Mouse (Mus musculus) myocyte (in vitro differentiated cells): ENCODE results near the gene En2. TPM values are rescaled to one million over a fixed set of nuclear protein-coding genes. Genes with fewer than 3 reads are reported as not detected.

Experiments
- H3K27me3 ChIP-seq: one replicate; pipeline ENCODE4 v1.6.1; 2011; ENCODE audit not compliant: control insufficient read depth, insufficient read depth, insufficient read length
- H3K36me3 ChIP-seq: one replicate; pipeline ENCODE4 v1.6.1; 2011; ENCODE audit not compliant: control insufficient read depth, insufficient read depth
- H3K4me2 ChIP-seq: one replicate; pipeline ENCODE4 v1.6.1; 2011; ENCODE audit warnings: low read depth, control low read depth
- H3K4me3 ChIP-seq: one replicate; pipeline ENCODE4 v1.5.1; 2011; ENCODE audit warnings: mild to moderate bottlenecking, control low read depth, moderate library complexity
- H3K79me2 ChIP-seq: one replicate; pipeline ENCODE4 v1.6.1; 2011; ENCODE audit not compliant: control insufficient read depth, insufficient read depth
- H3ac ChIP-seq: one replicate; pipeline ENCODE4 v1.6.1; 2011; ENCODE audit not compliant: control insufficient read depth, insufficient read length
- CEBPB ChIP-seq: IDR thresholded peaks from 2 replicates; pipeline ENCODE4 v1.6.1; 2011; ENCODE audit warnings: mild to moderate bottlenecking, moderate library complexity; ENCODE audit not compliant: poor library complexity, insufficient read depth, severe bottlenecking
- E2F4 ChIP-seq: IDR thresholded peaks from one replicate; pipeline ENCODE4 v1.6.1; 2011; ENCODE audit warnings: mild to moderate bottlenecking, control low read depth, moderate library complexity; ENCODE audit not compliant: insufficient read depth
- MAX ChIP-seq: IDR thresholded peaks from one replicate; pipeline ENCODE4 v1.6.1; 2011; ENCODE audit warnings: low read depth, mild to moderate bottlenecking, control low read depth
- MYOD1 ChIP-seq, 3 experiments: IDR thresholded peaks; one replicate each; pipeline ENCODE4 v1.6.1; 2011; ENCODE audit warnings: control low read depth in 2 of 3, low read depth in 2 of 3, mild to moderate bottlenecking in 2 of 3, moderate library complexity in 1 of 3; ENCODE audit not compliant: insufficient read length in 2 of 3, control insufficient read depth in 1 of 3
- MYOG ChIP-seq, 3 experiments: IDR thresholded peaks; one replicate each; pipeline ENCODE4 v1.6.1; 2011; ENCODE audit warnings: control low read depth in 2 of 3, low read depth in 2 of 3, mild to moderate bottlenecking in 2 of 3; ENCODE audit not compliant: insufficient read length in 2 of 3, control insufficient read depth in 1 of 3, insufficient read depth in 1 of 3
- POLR2A ChIP-seq: IDR thresholded peaks from one replicate; pipeline ENCODE4 v1.6.1; 2011; ENCODE audit warnings: low read depth, mild to moderate bottlenecking, control low read depth, moderate library complexity; ENCODE audit not compliant: insufficient read length
- POLR2AphosphoS2 ChIP-seq: IDR thresholded peaks from one replicate; pipeline ENCODE4 v1.6.1; 2011; ENCODE audit warnings: low read depth, control low read depth; ENCODE audit not compliant: insufficient read length
- REST ChIP-seq: IDR thresholded peaks from one replicate; pipeline ENCODE4 v1.6.1; 2011; ENCODE audit warnings: mild to moderate bottlenecking, control low read depth, moderate library complexity; ENCODE audit not compliant: insufficient read depth, insufficient read length
- SRF ChIP-seq: IDR thresholded peaks from one replicate; pipeline ENCODE4 v1.6.1; 2011; ENCODE audit warnings: low read depth; ENCODE audit not compliant: control insufficient read depth, insufficient read length
- TCF12 ChIP-seq: IDR thresholded peaks from one replicate; pipeline ENCODE4 v1.6.1; 2011; ENCODE audit warnings: mild to moderate bottlenecking, control low read depth; ENCODE audit not compliant: poor library complexity, insufficient read depth, severe bottlenecking
- TCF3 ChIP-seq: IDR thresholded peaks from one replicate; pipeline ENCODE4 v1.6.1; 2011; ENCODE audit warnings: low read depth, control low read depth; ENCODE audit not compliant: insufficient read length
- USF1 ChIP-seq: IDR thresholded peaks from one replicate; pipeline ENCODE4 v1.6.1; 2011; ENCODE audit warnings: low read depth, mild to moderate bottlenecking, control low read depth, moderate library complexity
- polyA plus RNA-seq: library from polyadenylated mRNA; unstranded; fragments of >200 nt; fragmentation: generic; extraction: Trizol; gene quantifications from one replicate; pipeline ENCODE4 v1.2.1, GENCODE M21; 2012; ENCODE audit warnings: missing spikeins

Gene En2
- polyA plus RNA-seq, 1 experiment, result not detected

DNA sequence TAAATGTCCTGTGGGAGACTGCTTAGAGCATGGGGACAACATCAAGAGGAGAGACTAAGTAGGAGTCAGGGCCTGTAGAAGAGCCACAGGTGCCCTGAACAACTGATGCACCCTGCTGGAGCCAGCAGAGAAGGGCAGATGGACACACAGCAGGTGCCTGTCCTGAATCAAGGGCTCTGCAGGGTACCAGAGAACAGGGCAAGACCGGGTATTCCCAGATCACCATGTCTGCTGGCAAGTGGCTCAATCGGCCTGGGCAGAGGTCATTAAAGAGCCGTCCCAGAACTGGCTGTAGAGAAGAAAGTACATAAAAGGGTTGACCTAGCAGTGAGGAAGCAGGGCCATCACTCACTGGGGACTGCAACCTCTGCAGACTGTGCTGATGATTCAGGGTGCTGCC, 17.0 kb upstream of the En2 start:
- no peak overlapping the region for H3ac ChIP-seq
- TF ChIP-seq TCF3 (no peak), E2F4 (no peak), POLR2AphosphoS2 (no peak), REST (no peak), USF1 (no peak), MYOG (IDR thresholded peaks at IDR 0.05; ENCODE audit: control insufficient read depth in 1 of 3, insufficient read depth in 1 of 3, insufficient read length in 2 of 3, low read depth in 2 of 3) (no peak), SRF (no peak), CEBPB (no peak)
- H3K27me3 ChIP-seq, result peaks cover 21% of the 10 kb centered on the region

DNA sequence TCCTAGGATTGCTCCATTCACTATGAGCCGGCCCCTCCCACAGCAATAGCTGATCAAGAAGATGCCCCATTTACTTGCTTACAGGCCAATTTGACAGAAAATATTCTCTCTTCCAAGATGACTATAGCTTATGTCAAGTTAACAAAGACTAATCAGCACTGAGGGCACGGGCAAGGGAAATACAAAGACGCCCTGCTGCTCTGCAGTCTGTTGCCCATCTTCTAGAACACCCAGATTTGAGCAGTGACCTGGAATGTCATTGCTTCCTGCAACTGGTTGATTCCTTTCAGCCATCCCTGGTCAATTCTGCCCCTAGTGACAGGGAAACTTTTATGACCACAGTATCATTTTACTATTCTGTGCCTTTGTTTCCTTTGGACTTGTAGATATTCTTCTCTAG, 16.1 kb upstream of the En2 start:
- no peak overlapping the region for H3K4me2 ChIP-seq
- no peaks in the 10 kb centered on the region for H3K79me2 ChIP-seq
- no peak for TF ChIP-seq REST
- no peak for TF ChIP-seq MYOG (IDR thresholded peaks at IDR 0.05; ENCODE audit: control insufficient read depth in 1 of 3, insufficient read depth in 1 of 3, insufficient read length in 2 of 3, low read depth in 2 of 3)
- no peak for TF ChIP-seq E2F4
- no peak for TF ChIP-seq MYOD1 (IDR thresholded peaks at IDR 0.05; ENCODE audit: control insufficient read depth in 1 of 3, insufficient read length in 2 of 3, low read depth in 2 of 3)
- no peak for TF ChIP-seq CEBPB
- no peak for TF ChIP-seq POLR2AphosphoS2
- TF ChIP-seq TCF12, result no peak
- TF ChIP-seq POLR2A, result no peak
- no peak for TF ChIP-seq TCF3
- TF ChIP-seq MAX, result no peak
- no peak for TF ChIP-seq USF1
- TF ChIP-seq SRF, result no peak
- peaks cover 21% of the 10 kb centered on the region for H3K27me3 ChIP-seq
- H3ac ChIP-seq, result no peak overlapping the region
- no peaks in the 10 kb centered on the region for H3K36me3 ChIP-seq
- no peak overlapping the region for H3K4me3 ChIP-seq

More for the DNA sequence above, 17.0 kb upstream of the En2 start:
- Histone ChIP-seq H3K4me3 (no peak overlapping the region), H3K4me2 (no peak overlapping the region), H3K79me2 (no peaks in the 10 kb centered on the region), H3K36me3 (no peaks in the 10 kb centered on the region)

DNA sequence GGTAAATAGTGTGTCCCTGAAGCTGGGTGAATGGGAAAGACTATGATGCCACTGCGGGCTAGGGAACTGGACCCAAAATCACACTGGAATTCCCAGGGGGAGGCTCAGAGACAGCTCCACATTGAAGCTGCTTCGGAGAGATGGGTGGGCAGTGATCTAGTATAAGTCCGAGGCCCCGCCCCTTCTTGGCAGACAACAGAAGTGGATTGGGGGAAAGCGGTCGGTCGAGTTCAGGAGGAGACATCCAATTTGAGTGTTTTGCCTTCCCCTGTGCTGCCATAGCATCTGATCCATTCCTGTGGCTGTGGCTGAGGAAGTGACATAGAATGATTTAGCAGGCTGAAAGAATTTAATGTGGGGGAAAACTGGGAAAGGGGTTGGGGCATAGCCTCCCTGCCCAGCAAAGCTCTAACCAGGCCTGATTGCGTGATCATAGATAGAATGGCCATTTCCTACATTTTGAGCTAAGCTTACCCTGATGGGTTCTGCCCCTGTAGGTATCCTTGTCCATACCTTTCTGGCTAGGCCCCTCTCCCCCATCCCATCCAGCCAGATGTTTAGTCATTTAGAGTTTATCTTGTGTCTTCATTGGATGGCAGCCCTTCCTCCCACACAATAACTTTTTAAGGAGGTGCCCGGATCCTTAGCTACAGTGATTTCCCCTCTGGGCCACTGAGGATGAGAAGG, 8.3 kb upstream of the En2 start:
- no peak overlapping the region for H3K4me3 ChIP-seq
- no peak for TF ChIP-seq E2F4
- TF ChIP-seq SRF, result no peak
- TF ChIP-seq POLR2AphosphoS2, result no peak
- no peak for TF ChIP-seq TCF12
- TF ChIP-seq CEBPB, result no peak
- no peak overlapping the region for H3ac ChIP-seq
- H3K79me2 ChIP-seq, result no peaks in the 10 kb centered on the region
- no peak overlapping the region for H3K4me2 ChIP-seq
- peaks cover 58% of the 10 kb centered on the region for H3K27me3 ChIP-seq
- no peaks in the 10 kb centered on the region for H3K36me3 ChIP-seq

DNA sequence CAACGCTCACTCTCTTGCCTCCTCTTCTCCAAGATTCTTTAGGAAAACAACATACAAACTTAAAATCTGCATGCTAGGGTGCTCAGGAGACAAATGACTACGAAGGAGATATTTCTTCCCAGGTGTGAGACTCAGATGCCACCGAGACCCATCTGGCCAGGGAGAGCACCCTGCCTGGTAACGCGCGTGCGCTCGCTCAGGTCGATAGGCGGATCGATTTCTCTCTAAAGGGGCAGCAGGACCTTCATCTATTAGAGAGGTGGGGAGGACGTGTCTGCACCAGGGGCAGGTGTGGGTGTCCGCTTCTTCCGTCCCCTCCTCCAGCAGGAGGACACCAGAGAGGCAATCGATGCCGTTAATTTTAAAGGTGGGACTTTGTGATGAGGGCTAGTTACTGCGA, 7.7 kb upstream of the En2 start:
- no peaks in the 10 kb centered on the region for H3K79me2 ChIP-seq
- no peaks in the 10 kb centered on the region for H3K36me3 ChIP-seq
- TF ChIP-seq MYOG (IDR thresholded peaks at IDR 0.05; ENCODE audit: control insufficient read depth in 1 of 3, insufficient read depth in 1 of 3, insufficient read length in 2 of 3, low read depth in 2 of 3) (no peak), TCF3 (no peak), REST (no peak), MAX (no peak), TCF12 (no peak), E2F4 (no peak), POLR2AphosphoS2 (no peak), SRF (no peak), USF1 (no peak), POLR2A (no peak), CEBPB (no peak), MYOD1 (IDR thresholded peaks at IDR 0.05; ENCODE audit: control insufficient read depth in 1 of 3, insufficient read length in 2 of 3, low read depth in 2 of 3) (no peak)
- H3K4me2 ChIP-seq, result no peak overlapping the region
- no peak overlapping the region for H3K4me3 ChIP-seq
- peaks cover 58% of the 10 kb centered on the region for H3K27me3 ChIP-seq
- no peak overlapping the region for H3ac ChIP-seq

DNA sequence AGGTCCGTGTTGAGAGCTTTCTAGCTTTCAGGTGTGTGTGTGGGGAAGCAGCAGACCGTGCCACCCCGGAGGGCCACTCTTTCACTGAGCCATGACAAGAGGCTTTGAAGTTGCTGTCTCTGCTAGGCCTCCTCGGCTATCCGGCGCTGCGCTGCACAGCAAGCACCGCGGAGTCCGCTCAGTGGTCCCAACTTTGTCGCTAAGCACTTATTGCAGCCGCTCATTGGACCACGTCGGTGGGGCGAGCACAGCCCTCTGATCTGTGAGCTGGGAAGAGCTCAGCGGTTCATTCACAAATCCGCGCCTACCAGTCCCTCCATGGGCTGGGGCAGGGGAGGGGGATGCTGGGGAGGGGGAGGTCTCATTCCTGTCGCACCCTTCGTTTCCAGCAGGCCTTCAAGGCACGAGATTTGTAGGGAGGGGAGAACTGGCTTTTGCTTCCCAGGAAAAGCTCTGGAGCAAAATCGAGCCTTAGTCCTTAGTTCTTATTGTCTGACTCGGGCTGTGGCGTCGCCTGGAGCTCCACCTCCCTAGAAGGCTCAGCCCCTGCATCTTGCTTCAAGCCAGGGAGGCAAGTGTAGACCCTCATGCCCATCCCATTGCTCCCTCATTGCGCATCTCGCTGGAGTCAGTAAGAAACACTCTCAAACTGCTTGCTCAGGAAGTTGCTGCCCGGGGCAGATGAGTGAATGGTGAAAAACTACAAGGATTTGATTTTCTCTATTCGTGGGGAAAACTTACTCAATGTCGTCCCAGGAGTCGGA, 7.0 kb upstream of the En2 start:
- no peak overlapping the region for H3K4me3 ChIP-seq
- H3K4me2 ChIP-seq, result no peak overlapping the region
- peaks cover 57% of the 10 kb centered on the region for H3K27me3 ChIP-seq

More for the DNA sequence above, 7.0 kb upstream of the En2 start:
- no peaks in the 10 kb centered on the region for H3K79me2 ChIP-seq
- no peak overlapping the region for H3ac ChIP-seq
- TF ChIP-seq SRF, result no peak
- TF ChIP-seq MAX, result no peak
- TF ChIP-seq TCF12, result no peak
- TF ChIP-seq E2F4, result no peak
- TF ChIP-seq REST, result no peak
- TF ChIP-seq POLR2AphosphoS2, result no peak
- no peak for TF ChIP-seq POLR2A
- no peak for TF ChIP-seq MYOD1 (IDR thresholded peaks at IDR 0.05; ENCODE audit: control insufficient read depth in 1 of 3, insufficient read length in 2 of 3, low read depth in 2 of 3)
- TF ChIP-seq USF1, result no peak
- no peak for TF ChIP-seq MYOG (IDR thresholded peaks at IDR 0.05; ENCODE audit: control insufficient read depth in 1 of 3, insufficient read depth in 1 of 3, insufficient read length in 2 of 3, low read depth in 2 of 3)
- TF ChIP-seq CEBPB, result no peak
- H3K36me3 ChIP-seq, result no peaks in the 10 kb centered on the region
